Mouse (Mus musculus): ENCODE measurements around the gene Arhgef17.

Gene Arhgef17

DNA sequence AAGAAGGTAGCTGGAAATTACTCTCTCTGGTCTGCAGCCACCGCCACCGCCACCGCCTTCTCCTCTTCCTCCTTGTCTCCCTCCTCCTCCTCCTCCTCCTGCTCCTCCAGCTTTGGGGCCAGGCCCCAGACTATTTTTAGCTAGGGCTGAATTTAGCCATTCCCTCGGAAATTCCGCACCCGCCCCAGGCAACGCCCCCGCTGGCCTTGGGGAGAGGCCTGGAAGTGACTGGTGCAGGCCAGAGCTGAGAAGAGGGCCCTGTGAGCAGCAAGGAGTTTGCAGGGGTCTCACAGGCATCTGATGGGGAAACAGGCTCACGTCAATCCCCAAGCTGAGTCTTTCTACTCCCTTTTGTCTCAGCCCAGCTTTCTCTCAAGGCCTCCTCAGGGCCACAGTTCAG lies 13.7 kb downstream of the Arhgef17 start:
- DNase-seq (ENCODE audit: inconsistent age in 2 of 2, low spot score in 1 of 2): peak; percentile 80 to 90

DNA sequence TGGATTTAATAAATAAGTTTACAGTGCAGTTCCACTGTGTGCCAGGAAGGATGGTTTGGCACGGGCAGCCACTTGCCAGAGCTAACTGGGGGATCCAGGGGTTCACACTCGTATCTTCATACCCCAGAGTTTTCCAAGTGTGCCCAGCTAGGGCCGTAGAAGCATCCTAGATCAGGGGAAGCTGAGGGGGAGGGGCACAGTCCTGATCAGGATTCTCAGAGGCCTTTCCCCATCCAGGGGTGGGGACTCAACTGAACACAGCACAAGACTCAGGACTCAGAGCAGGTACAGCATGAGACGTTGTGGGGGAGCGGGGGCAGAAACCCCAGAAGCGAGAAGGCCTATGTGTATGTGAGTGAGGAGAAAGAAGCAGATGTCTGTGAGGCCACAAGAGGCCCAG lies 14.2 kb downstream of the Arhgef17 start:
- peak; percentile 22 to 62 for DNase-seq (ENCODE audit: inconsistent age in 2 of 2, low spot score in 1 of 2)

DNA sequence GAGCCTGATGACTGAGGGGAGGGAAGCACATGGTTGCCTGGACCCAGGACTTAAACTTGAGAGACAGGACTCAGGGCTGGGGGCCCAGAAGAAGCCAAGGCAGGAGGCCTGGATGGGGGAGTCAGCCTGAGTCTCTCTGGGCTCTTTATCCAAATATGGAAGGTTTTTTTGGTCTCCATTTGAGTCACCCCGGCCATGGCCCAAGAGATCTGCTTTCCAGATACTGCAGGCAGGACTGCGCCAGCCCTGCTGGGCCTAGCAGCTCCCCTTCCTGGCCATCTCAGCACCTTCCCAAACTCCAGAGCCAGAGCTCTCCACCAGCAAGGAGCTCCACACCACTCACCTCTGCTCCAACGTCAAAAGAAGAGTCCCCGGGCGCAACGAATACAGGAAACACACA lies 15.4 kb downstream of the Arhgef17 start:
- peak in 1 of 2 experiments; percentile 61 for DNase-seq (ENCODE audit: inconsistent age in 2 of 2, low spot score in 1 of 2)

DNA sequence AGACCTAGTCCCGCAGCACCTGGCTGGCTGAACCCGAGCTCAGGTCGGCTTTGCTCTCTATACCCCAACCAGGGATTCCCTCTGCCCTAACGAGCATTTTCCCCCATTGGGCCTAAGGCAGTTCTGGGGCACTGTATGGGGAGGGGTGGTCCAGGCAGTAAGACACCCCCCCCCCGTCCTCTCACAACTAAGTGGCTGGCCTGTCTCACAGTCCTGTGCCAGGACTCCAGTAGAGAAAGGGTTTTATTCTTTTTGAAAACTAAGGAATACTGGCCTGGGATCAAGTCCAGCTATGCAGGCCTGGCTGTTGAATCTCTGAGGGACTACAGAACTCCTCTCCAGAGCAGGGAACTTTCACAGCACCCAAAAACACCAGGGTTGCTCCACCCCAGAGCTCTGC lies 16.7 kb downstream of the Arhgef17 start:
- DNase-seq (ENCODE audit: inconsistent age in 2 of 2, low spot score in 1 of 2): no peak

DNA sequence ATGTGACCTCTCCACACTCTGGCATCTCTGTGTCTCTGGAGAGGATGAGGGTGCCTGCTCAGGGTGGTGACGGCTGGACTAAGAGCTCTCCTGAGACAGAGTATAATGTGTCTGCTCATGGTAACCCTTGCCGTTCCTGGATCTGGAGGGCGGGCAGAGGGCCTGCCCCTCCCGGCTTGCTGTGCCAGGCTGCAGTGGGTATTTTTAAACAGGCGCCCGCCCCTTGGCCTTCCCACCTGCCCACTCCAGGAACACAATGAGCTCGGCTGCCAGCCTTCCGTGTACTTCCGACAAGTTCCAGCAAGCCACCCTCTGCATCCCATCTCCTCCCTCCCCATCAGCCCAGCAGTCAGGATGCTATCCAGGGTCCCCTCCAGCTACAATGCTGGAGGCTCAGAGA lies 20.1 kb downstream of the Arhgef17 start:
- DNase-seq (ENCODE audit: inconsistent age in 2 of 2, low spot score in 1 of 2): peak; percentile 75 to 86

DNA sequence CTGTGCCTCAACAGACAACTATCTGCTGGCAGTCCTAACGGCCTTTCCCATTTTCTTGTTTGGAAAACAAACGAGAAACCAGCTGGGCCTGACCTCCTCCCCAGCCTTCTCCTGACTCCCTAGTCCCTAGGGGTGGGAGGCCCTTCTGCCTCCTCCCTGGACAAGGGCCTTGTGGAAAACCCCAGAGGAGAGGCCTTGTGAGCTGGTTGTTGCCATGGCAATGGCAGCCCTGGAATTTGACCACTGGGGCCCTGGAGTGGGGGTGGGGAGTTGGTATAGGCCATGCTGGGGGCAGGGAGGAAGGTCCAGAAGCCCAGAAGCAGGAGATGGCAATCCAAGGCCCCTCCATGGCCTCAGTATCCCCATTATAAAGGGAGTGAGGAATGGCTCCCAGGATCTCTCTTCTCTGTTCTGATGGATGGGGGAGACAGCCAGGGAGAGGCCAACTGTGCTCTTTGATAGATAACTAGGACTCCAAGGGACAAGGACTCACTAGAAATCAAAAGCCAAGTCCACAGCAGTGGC lies 20.6 kb downstream of the Arhgef17 start:
- DNase-seq (ENCODE audit: inconsistent age in 2 of 2, low spot score in 1 of 2): peak; percentile 78 to 93

DNA sequence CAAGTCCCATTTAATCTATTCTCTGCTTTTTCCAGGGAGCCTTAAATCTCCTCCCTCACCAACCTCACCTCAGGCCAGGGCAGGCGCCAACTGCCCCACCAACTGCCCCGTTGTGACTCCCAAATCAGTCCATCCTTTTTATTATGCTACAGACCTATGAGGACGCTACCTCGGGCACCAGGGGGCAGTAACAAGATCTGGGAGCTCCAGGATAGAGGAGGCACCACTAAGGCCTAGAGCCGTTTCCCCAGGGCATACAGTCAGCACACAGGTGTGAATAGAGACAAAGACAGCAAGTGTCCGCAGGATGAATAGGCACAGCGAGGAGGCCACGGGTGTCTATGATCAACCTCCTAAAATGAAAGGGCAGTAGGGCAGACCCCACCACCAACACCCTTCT lies 23.3 kb downstream of the Arhgef17 start:
- peak in 1 of 2 experiments; percentile 85 for DNase-seq (ENCODE audit: inconsistent age in 2 of 2, low spot score in 1 of 2)

DNA sequence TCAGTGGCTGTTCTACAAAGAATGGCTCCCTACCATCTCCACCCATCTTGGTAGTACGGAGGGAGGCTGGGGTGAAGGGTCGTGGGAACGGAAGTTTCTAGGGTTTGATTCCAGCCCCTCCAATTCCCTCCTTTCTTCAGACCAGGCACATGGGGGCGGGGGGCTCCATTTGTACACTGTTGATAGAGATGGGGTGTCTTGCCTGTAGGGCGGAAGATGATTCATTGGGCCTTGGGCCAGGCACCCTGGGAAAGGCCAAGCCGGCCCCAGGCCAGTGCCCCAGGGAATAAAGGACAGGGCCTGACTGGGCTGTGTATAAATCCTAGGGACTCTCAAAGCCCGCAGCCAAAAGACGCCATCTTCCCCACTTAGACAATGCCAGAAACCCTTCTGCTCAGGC lies 23.8 kb downstream of the Arhgef17 start:
- peak; percentile 81 to 88 for DNase-seq (ENCODE audit: inconsistent age in 2 of 2, low spot score in 1 of 2)

DNA sequence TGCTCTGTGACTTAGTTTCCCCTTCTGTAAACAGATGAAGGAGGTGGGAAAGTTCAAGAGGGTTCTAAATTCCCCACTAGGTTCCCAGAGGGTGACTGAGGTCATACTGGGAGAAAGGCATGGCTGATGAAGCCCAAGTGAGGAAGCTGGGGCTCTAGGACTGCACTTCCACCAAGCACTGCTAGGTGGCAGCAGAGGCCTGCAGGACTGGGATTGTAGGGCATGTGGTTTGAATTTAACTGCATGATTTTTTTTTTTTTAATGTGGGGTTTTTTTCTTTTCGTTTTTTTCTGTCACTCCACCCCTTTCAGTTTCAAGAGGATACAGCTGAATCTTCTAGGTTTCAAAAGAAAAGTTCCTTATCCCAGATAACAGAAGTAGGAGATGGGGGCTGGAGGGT lies 24.7 kb downstream of the Arhgef17 start:
- peak; percentile 83 to 96 for DNase-seq (ENCODE audit: inconsistent age in 2 of 2, low spot score in 1 of 2)

DNA sequence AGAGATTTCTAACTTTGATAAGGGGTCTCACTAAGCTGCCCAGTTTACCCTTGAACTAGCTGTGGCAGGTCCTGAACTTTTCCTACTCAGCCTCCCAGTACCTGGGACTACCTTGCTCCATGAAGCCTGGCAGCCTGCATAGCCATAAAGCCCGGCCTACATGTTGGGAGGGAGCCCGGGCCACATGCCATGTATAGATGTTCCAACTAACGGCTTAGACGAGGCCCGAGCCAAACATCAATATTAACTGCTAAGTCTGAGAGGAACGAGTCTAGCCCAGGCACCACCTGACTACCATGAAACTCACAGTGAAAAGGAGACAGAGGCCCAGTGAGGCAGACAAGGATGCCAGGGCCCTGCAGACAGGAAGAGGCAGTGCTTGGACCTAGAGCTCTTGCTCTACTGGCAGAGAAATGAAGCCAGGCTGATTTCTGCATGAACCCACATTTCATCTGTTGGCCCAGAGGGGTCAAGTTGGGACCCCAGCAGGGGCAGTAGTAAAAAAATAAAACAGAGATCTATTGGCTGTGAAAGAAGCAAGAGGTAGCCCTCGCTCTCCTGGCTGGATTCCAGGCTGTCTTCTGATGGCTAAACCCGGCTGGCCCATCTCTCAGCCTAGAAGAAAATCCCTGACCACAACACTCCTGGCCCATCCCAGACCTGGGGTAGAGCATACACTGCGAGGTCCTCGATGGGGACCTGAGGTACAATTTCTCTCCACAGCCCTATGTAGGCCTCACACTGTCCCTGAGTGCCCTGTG lies 25.7 kb downstream of the Arhgef17 start:
- DNase-seq (ENCODE audit: inconsistent age in 2 of 2, low spot score in 1 of 2): no peak

DNA sequence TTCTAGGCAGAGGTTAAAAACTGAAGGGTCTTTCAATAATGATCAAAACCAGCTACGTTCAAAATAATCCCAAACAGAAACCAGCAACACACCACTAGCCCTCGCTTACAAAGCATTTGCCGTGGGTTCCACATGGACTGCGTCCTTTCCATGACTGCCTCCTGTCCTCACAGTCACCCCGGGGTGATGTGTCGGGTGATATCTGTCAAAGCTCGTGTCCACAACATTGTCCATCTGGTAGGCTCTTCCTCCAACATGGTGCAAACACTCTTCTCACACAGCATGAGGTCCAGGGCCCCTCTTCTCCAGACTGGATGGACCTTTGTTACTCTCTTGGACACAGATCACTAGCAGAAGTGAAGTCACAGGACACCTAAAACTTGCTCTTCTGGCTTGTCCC lies 26.9 kb downstream of the Arhgef17 start:
- no peak for DNase-seq (ENCODE audit: inconsistent age in 2 of 2, low spot score in 1 of 2)

DNA sequence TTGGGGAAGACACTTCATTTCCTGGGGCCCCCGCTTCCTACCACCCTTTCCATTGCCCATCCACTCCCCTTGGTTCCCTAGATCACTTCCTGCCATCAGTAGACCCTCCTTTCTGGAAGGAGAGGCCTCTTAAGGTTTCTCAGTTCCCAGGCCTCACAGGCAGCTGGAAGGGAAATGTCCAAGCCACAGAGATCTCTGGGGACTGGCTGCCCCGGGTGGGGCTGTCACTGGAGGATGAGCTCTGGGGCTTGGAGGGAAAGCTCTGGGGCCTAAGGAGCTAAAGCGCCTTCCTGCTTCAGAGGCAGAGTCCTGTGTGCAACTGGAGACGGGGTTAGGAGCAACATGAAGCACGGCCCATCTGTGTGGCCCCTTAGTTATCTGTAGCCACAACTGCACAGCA lies 27.3 kb downstream of the Arhgef17 start:
- no peak for DNase-seq (ENCODE audit: inconsistent age in 2 of 2, low spot score in 1 of 2)

DNA sequence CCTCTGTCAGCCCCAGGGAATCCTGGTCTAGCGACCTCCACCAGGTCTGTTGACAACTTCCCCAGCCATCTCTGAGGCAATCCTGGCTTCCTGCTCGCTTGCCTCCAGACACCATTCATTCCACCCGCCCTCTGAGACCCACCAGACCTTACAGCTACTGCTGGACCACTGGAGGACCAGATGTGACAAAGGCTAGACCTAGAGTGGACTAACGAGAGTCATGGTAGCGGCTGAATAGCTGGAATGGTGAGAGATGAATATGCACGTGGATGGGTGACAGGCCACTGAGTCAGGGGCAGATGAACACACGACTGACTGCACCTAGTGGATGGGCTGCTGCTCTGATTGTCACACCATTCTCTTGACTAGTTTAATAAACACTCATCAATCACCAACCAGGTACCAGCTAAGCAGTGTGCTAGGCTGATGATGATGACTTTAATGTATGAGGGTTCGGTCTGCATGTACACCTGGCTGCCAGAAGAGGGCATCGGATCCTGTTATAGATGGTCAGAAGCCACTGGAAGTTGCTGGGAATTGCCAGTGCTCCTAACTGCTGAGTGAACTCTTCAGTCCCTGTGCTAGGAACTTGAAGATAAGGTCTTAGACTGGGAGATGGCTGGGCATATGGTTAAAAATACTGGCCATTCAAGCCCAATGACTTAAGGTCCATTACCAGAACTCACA lies 29.3 kb downstream of the Arhgef17 start:
- DNase-seq (ENCODE audit: inconsistent age in 2 of 2, low spot score in 1 of 2): peak in 1 of 2 experiments; percentile 65

DNA sequence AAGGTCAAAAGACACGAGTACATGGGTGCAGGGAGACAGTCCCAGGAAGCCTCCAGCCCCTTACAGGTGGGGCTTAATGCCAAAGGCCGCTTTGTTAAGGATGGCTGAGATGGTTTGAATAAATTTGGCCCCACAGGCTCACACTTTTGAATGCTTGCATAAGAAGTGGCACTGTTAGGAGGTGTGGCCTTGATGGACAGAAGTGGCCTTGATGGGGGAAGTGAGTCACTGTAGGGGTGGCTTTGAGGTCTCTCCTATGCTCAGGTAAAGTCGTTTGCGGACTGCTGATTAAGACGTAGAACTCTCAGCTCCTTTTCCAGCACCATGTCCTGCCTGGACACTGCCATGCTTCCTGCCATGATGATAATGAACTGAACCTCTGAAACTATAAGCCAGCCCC lies 34.1 kb downstream of the Arhgef17 start:
- DNase-seq (ENCODE audit: inconsistent age in 2 of 2, low spot score in 1 of 2): peak; percentile 66 to 85

DNA sequence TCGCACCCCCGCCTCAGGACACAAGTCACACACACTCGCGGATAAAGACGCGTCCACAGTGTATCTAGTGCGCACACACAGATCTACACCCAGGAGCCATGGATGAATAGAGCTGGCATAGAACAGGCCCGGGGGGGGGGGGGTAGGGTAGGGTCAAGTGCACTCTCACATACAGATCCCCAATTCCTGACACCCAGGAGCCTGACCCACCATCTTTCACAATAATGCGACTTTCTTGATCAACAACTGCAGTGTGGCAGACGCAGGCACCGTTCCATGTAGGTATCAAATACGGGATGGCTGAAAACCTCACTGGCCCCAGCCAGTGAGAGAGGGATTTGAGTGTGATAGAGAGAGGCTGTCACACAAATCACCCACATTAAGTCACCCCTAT lies 37.1 kb downstream of the Arhgef17 start:
- peak in 1 of 2 experiments; percentile 58 for DNase-seq (ENCODE audit: inconsistent age in 2 of 2, low spot score in 1 of 2)

DNA sequence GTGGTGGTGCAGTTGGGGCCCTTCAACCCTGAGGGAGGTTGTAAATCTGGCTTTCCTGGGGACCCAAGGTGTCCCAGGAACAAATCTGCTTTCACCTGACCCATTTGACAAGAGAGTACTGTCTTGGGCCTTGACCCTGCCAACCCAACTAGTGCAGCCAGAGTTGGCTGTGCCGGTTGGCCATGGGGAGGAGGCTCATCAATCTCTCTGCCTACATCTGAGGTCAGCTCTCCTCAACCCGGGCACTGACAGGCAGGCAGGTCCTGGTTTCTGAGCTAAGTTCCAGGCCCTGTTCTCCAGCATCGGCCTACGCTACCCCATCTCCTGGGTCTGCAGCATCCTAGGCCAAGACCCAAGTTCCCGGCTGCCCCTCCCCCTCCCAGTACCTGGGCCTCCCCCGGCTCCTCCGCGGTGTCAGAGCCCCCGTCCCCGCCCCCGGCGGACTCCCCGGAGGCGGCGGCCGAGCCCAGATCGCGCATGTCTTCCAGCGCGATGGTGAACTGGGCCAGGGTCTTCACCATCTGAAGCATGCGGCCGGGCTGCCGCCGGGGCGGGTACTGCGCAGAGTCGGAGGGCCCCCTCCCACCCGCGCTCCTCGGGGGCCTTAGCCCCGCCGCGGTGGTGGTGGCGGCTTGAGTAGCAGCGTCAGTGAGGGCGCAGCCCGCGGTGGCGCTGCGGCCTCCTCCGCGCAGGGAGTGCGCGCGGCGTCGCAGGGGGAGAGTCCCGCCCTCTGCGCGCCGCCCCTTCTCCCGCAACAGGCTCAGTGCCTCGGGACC lies 37.7 kb downstream of the Arhgef17 start:
- DNase-seq (ENCODE audit: inconsistent age in 2 of 2, low spot score in 1 of 2): peak; percentile 83 to 93

DNA sequence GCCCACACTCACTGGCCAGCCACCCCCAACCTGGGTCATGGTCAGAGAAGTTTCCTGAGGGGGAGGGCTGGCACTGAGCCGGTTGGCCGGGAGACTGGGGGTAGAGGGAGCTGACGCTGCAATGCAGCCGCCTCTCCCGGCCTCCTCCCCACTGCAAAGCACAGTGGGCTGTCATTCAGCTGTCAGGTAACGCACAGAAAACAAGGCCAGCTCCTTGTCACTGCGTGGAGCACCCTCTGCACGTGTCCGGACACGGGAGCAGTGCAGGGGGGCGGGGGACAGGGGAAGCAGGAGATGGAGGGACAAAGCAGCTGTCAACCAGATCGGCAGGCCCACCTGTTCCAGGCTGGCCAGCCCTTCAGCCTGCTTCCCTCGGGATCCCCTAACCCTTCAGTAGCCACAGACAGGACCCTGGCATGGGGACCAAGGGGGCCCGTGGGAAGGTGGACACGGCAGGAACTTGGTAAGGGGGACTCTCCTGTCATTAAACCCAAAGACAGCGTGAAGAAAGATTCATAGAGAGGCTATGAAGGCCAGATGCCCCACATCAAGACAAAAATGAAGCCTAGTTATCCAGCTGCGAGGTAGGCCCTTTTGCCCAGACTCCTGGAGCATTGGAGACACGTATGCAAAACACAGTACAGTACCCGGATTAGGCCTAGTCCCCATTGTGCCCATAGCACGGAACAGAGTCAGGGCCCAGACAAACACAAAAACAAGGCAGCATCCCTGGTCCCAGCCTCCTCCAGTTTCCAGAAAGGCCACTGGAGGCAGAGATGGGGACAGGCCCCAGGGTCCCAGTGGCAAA lies 38.5 kb downstream of the Arhgef17 start:
- peak; percentile 90 to 95 for DNase-seq (ENCODE audit: inconsistent age in 2 of 2, low spot score in 1 of 2)

DNA sequence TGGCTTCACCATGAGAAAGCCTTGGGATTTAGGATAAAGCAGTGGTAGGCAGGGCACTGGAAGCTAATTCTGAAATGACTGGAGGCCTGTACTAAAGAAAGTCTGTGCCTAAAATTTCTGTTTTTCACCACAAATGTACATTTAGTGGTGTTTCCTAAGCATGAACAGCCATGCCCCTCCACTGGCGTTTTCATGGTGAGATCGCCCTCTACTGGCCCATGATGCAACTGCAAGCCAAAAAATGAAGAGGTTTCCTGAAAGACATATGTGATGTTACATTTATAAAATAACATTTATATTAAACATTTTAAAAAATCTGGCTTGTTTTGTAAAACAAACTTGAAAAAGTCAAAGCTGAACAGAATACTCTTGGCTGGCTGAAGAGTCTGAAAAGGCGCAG lies 45.4 kb downstream of the Arhgef17 start:
- peak in 1 of 2 experiments; percentile 89 for DNase-seq (ENCODE audit: inconsistent age in 2 of 2, low spot score in 1 of 2)

DNA sequence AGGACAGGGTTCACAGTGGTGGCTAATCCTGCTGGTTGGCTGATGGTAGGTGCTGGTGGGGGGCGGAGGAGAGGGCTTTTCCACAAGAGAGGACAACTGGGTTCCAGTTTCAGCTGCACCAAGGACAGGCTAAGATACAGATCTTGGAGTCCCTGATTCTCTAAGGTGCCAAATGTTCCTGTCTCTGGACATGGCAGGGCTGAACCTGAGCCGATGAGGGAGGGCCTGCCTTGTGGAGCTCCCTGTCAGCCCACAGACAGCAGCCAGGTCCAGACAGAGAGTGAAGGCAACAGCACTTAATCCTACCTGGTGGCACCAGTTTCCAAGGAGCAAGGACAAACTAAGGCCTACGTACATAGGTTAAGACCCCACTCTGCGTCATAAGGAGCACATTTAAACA lies 47.4 kb downstream of the Arhgef17 start:
- DNase-seq (ENCODE audit: inconsistent age in 2 of 2, low spot score in 1 of 2): no peak

DNA sequence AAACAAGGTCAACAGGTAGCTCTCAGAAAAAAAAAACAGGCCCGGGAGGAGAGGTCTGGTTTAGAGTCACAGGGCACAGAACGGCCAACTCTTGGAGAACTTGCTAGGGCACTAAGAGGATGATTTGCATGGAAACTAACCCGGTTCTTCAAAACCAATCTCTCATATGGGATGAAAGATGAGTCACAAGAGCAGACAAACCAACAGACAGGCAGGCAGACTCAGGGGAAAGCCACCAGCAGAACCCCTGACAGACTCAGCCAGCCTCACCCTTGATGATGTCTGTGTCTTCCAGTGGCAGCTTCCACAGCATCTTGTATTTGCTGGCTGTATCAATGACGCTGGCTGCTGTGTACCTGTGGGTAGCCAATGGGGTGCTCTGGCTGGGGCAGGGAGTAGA lies 50.0 kb downstream of the Arhgef17 start:
- DNase-seq (ENCODE audit: inconsistent age in 2 of 2, low spot score in 1 of 2): no peak

DNA sequence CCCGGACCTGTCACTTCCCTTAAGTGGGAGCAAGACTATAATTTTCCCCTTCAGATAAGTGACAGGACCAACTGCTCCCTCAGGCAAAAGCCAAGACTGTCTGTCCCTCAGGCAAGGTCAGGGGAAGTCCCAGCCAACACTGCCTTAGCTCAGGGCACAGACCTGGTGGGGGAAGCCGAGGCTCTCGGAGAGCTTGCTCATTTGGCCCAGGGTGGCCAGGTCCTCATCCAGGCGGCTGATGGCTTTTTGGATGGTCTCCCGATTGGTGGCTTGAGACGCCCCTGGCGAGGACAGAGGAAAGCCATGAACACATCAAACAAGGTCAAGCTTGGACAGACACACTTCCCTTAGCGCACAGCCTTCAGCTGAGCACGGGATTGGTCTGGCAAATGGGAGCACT lies 50.4 kb downstream of the Arhgef17 start:
- DNase-seq (ENCODE audit: inconsistent age in 2 of 2, low spot score in 1 of 2): peak; percentile 61 to 68
